Mouse (Mus musculus): ENCODE measurements at regions not wholly inside any gene's neighbourhood (a gene's known extent, or its start where the extent isn't known, plus 50 kb on each side); places are given as distances from the start of the nearest gene placed in this dataset.

- TF ChIP-seq CTCF (IDR thresholded peaks at IDR 0.05) (no peak), EP300 (IDR thresholded peaks at IDR 0.05; ENCODE audit: insufficient read depth, low read depth, low read length) (no peak), POLR2A (IDR thresholded peaks at IDR 0.05; ENCODE audit: insufficient read depth, low read depth, low read length) (no peak)
Measured at GRCm38 (mm10) chr10:28010756-28011155, 63.9 kb upstream of the Ptprk start.
